Mouse (Mus musculus): ENCODE data around the gene Prss54. TPM values are rescaled to one million over a fixed set of nuclear protein-coding genes. Genes with fewer than 3 reads are reported as not detected.

Prss54 gene
- polyA plus RNA-seq, 1 experiment from 2014 or later: not detected

DNA sequence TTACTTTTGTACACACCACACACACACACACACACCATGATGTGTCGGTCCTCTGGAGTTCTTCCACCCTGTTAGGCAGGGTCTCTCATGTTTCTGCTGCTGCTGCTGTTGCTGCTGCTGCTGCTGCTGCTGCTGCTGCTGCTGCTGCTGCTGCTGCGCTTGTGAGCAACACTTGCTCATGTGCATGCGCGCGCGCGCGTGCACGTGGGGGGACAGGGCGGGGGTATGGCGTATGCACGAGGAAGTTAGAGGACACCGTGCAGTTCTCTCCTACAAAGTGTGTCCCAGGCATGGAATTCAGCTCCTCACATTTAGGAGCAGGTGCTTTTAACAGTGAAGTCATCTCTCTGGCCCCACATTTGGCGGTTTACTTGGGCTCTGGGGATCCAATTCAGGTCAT, 19.0 kb upstream of the Prss54 start:
- no peak for ATAC-seq (ENCODE audit: low read depth)
- Histone ChIP-seq H3K4me2 (no peak overlapping the region), H3K27ac (replicated peaks) (no peak overlapping the region), H3K27me3 (no peaks in the 10 kb centered on the region), H3K9ac (no peak overlapping the region), H3K4me3 (no peak overlapping the region), H3K4me1 (replicated peaks) (no peaks in the 10 kb centered on the region), H3K36me3 (no peaks in the 10 kb centered on the region), H3K9me3 (no peaks in the 10 kb centered on the region)
- 79% methylated on average over 14 of the region's 14 CpGs for WGBS

DNA sequence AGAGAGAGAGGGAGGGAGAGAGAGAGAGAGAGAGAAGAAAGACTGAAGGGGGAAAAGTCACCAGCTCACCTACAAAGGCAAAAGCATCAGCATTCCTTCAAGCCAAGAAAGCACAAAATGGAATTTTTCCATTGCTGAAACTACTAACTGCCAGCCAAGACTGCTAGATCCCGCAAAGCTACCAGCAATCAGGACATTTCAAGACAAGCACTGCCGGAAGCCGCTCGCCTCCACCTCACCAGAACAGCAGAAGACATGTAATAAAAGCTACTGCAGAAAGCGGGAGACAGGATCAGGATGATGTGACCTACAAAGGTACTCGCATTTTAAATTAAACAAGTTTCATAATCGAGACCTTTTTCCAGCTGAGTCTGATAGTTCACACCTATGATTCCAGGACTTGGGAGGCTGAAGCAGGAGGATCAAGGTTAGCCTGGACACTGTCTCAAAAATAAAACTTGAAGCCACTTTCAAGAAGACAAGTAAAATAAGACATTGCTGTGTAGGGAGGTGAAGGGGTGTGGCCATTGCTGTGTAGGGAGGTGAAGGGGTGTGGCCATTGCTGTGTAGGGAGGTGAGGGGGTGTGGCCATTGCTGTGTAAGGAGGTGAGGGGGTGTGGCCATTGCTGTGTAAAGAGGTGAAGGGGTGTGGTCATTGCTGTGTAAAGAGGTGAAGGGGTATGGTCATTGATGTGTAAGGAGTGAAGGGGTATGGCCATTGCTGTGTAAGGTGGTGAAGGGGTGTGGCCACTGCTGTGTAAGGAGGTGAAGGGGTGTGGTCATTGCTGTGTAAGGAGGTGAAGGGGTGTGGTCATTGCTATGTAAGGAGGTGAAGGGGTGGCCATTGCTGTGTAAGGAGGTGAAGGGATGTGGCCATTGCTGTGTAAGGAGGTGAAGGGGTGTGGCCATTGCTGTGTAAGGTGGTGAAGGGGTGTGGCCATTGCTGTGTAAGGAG, 17.6 kb upstream of the Prss54 start:
- Histone ChIP-seq H3K4me3 (no peak overlapping the region), H3K9ac (no peak overlapping the region), H3K9me3 (no peaks in the 10 kb centered on the region), H3K27ac (replicated peaks) (no peak overlapping the region), H3K4me1 (replicated peaks) (0 out of 2 replicates have a peak, but pooled peaks cover 3% of the 10 kb centered on the region), H3K27me3 (no peaks in the 10 kb centered on the region), H3K36me3 (no peaks in the 10 kb centered on the region), H3K4me2 (no peak overlapping the region)
- ATAC-seq (ENCODE audit: low read depth): no peak
- WGBS: 91% methylated on average over 7 of the region's 7 CpGs

GRCm38 (mm10) chr8:95592131-95592780, 16.1 kb upstream of the Prss54 start:
- Histone ChIP-seq H3K4me1 (replicated peaks) (0 out of 2 replicates have a peak, but pooled peaks cover 3% of the 10 kb centered on the region), H3K36me3 (no peaks in the 10 kb centered on the region), H3K27me3 (no peaks in the 10 kb centered on the region), H3K4me2 (no peak overlapping the region), H3K4me3 (no peak overlapping the region), H3K27ac (replicated peaks) (no peak overlapping the region), H3K9ac (no peak overlapping the region), H3K9me3 (no peaks in the 10 kb centered on the region)
- ATAC-seq (ENCODE audit: low read depth): no peak
- 85% methylated on average over 12 of the region's 12 CpGs for WGBS

GRCm38 (mm10) chr8:95590539-95590938, 14.4 kb upstream of the Prss54 start:
- H3K4me3 ChIP-seq: no peak overlapping the region
- H3K27ac ChIP-seq (replicated peaks): no peak overlapping the region

DNA sequence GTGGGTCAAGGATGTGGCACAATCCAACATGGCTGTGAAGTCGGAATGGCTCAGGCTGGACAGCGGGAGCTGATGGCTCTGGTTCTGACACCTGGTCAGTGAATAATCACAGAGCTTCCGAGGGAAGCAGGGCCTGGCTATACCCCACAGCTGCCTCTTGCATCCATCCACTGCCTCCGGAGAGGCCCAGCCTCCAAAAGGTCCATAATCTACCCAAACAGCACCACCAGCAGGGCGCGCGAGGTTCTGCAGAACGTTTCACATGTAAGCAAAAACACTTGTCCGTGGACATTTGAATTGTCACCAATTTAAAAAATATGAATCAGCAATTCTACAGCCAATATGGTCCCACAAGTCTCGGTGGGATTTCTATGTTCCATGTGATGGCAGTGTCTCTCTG, 13.1 kb upstream of the Prss54 start:
- H3K27me3 ChIP-seq: no peaks in the 10 kb centered on the region
- WGBS: 69% methylated on average over 10 of the region's 10 CpGs

More at GRCm38 (mm10) chr8:95590539-95590938, 14.4 kb upstream of the Prss54 start:
- no peaks in the 10 kb centered on the region for H3K36me3 ChIP-seq
- 86% methylated on average over 4 of the region's 4 CpGs for WGBS
- H3K9ac ChIP-seq: no peak overlapping the region
- ATAC-seq (ENCODE audit: low read depth): no peak
- H3K9me3 ChIP-seq: no peaks in the 10 kb centered on the region
- H3K27me3 ChIP-seq: no peaks in the 10 kb centered on the region
- 0 out of 2 replicates have a peak, but pooled peaks cover 3% of the 10 kb centered on the region for H3K4me1 ChIP-seq (replicated peaks)
- no peak overlapping the region for H3K4me2 ChIP-seq

GRCm38 (mm10) chr8:95587339-95587738, 11.2 kb upstream of the Prss54 start:
- no peak overlapping the region for H3K4me2 ChIP-seq
- no peak overlapping the region for H3K9ac ChIP-seq
- H3K4me3 ChIP-seq: no peak overlapping the region
- 0 out of 2 replicates have a peak, but pooled peaks cover 3% of the 10 kb centered on the region for H3K4me1 ChIP-seq (replicated peaks)
- H3K9me3 ChIP-seq: no peaks in the 10 kb centered on the region
- WGBS: 96% methylated on average over 1 of the region's 1 CpGs
- H3K36me3 ChIP-seq: no peaks in the 10 kb centered on the region
- H3K27me3 ChIP-seq: no peaks in the 10 kb centered on the region
- no peak overlapping the region for H3K27ac ChIP-seq (replicated peaks)
- no peak for ATAC-seq (ENCODE audit: low read depth)

More for the DNA sequence above, 13.1 kb upstream of the Prss54 start:
- Histone ChIP-seq H3K9me3 (no peaks in the 10 kb centered on the region), H3K27ac (replicated peaks) (no peak overlapping the region), H3K36me3 (no peaks in the 10 kb centered on the region), H3K4me3 (no peak overlapping the region), H3K9ac (no peak overlapping the region), H3K4me1 (replicated peaks) (0 out of 2 replicates have a peak, but pooled peaks cover 3% of the 10 kb centered on the region), H3K4me2 (no peak overlapping the region)
- ATAC-seq (ENCODE audit: low read depth): no peak

DNA sequence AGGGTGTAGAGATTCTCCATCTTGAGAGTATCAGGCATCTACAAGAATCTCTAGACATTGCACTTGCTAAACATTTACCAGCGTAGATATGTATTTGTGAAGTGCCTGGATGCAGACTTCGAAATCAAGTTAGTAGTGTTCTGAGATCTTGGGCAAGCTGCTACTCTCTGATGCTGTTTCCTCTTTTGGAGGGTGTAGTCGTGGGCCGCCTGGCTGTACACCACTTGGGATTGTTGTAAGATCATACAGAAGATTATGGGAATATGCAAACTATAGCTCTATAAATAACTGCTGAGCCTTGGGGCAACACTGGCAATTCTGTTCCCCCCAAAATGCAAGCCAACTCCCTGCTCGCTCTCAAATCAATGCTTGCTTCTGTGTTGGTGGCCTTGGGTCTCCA, 3.0 kb downstream of the Prss54 start:
- no peaks in the 10 kb centered on the region for H3K4me1 ChIP-seq (replicated peaks)
- peaks cover 5% of the 10 kb centered on the region; the same call in 1 of the 2 replicates for H3K9me3 ChIP-seq
- H3K4me3 ChIP-seq: no peak overlapping the region
- H3K27ac ChIP-seq (replicated peaks): no peak overlapping the region
- no peaks in the 10 kb centered on the region for H3K36me3 ChIP-seq
- no peak for ATAC-seq (ENCODE audit: low read depth)
- no peaks in the 10 kb centered on the region for H3K27me3 ChIP-seq
- H3K4me2 ChIP-seq: no peak overlapping the region
- 92% methylated on average over 5 of the region's 5 CpGs for WGBS
- H3K9ac ChIP-seq: no peak overlapping the region

DNA sequence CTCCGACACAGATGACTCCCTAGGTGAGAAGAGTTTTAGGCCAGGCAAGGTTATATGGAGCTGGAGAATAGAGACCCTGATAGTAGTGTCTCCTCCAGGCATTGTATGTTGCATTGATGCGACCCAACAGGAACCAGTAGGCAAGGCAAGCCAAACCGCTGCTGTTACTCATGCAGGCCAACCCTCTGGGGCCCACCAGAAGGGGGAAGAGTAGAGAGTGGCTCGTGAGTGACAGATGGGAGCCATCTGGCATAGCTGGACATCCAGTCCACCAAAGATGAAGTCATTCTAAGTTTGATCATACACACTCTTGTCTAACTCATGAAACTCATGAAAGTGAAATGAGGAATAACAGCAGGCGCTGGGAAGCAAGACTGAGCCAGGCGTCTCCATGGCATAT, 9.3 kb downstream of the Prss54 start:
- WGBS: 77% methylated on average over 6 of the region's 6 CpGs
- ATAC-seq (ENCODE audit: low read depth): no peak

DNA sequence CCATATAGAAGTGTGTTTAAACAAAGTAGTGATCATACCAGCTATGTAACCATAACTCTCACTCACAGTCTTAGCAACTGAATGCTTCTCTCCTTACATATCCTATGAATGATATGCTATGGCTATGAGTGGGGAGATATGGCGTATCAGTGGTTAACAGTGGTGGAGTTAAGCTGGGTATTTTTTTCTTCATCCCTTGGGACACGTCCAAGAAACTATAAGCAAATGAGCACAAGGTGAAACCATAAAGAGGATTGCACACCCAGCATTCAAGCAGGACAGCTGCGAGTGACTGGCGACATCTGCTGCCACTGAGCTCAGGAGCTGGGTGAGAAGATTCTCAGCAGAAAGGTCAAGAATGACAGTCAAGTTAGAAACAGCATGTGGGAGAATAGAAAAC, 9.9 kb downstream of the Prss54 start:
- Histone ChIP-seq H3K9me3 (peaks cover 5% of the 10 kb centered on the region; the same call in 1 of the 2 replicates), H3K36me3 (no peaks in the 10 kb centered on the region), H3K27me3 (no peaks in the 10 kb centered on the region), H3K4me2 (no peak overlapping the region), H3K4me3 (no peak overlapping the region), H3K27ac (replicated peaks) (no peak overlapping the region), H3K4me1 (replicated peaks) (no peaks in the 10 kb centered on the region), H3K9ac (no peak overlapping the region)
- 75% methylated on average over 4 of the region's 4 CpGs for WGBS
- ATAC-seq (ENCODE audit: low read depth): no peak

More for the DNA sequence above, 9.3 kb downstream of the Prss54 start:
- no peaks in the 10 kb centered on the region for H3K4me1 ChIP-seq (replicated peaks)
- H3K36me3 ChIP-seq: no peaks in the 10 kb centered on the region
- no peaks in the 10 kb centered on the region for H3K27me3 ChIP-seq
- H3K9me3 ChIP-seq: peaks cover 5% of the 10 kb centered on the region; the same call in 1 of the 2 replicates
- no peak overlapping the region for H3K4me3 ChIP-seq
- no peak overlapping the region for H3K27ac ChIP-seq (replicated peaks)
- no peak overlapping the region for H3K4me2 ChIP-seq
- no peak overlapping the region for H3K9ac ChIP-seq

DNA sequence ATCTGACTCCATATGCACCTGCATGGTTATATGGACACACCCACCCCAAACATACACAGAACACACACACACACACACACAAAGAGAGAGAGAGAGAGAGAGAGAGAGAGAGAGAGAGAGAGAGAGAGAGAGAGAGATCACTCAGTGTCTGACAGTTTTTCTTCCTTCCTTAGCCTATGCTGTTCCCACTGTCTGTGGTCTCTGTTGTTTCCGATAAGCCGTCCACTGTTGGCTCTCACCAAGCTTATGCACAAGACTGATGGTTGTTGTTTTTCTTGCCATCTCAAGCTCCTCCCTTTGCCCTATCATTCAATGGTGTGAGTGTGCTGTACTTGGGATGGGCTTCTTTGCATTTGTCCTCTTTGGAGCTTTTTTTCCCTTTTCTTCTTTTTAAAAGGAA, 20.2 kb downstream of the Prss54 start:
- ATAC-seq (ENCODE audit: low read depth): no peak
- H3K27ac ChIP-seq (replicated peaks): no peak overlapping the region
- no peak overlapping the region for H3K4me3 ChIP-seq
- 95% methylated on average over 2 of the region's 2 CpGs for WGBS
- H3K36me3 ChIP-seq: no peaks in the 10 kb centered on the region
- no peak overlapping the region for H3K4me2 ChIP-seq
- H3K9ac ChIP-seq: no peak overlapping the region
- H3K27me3 ChIP-seq: no peaks in the 10 kb centered on the region
- H3K9me3 ChIP-seq: no peaks in the 10 kb centered on the region
- peaks cover under 1% of the 10 kb centered on the region; the same call in 1 of the 2 replicates for H3K4me1 ChIP-seq (replicated peaks)

- no peak overlapping the region for H3K4me3 ChIP-seq
- H3K36me3 ChIP-seq: no peaks in the 10 kb centered on the region
- no peak for ATAC-seq (ENCODE audit: low read depth)
- no peak overlapping the region for H3K4me2 ChIP-seq
- 77% methylated on average over 4 of the region's 4 CpGs for WGBS
- H3K9ac ChIP-seq: no peak overlapping the region
- H3K27me3 ChIP-seq: no peaks in the 10 kb centered on the region
- no peak overlapping the region for H3K27ac ChIP-seq (replicated peaks)
- peaks cover 12% of the 10 kb centered on the region for H3K4me1 ChIP-seq (replicated peaks)
- H3K9me3 ChIP-seq: no peaks in the 10 kb centered on the region
These were observed 24.6 kb downstream of the Prss54 start for GRCm38 (mm10) chr8:95551577-95551976.
